Mouse (Mus musculus): ENCODE measurements around the gene Trpc4ap. TPM values are rescaled to one million over a fixed set of nuclear protein-coding genes. Genes with fewer than 3 reads are reported as not detected.

Trpc4ap gene
- polyA plus RNA-seq, 1 experiment, result 87.8 TPM

GRCm38 (mm10) chr2:155633731-155634130 lies 58.5 kb downstream of the Trpc4ap start:
- TF ChIP-seq GATA1 (IDR thresholded peaks at IDR 0.05; ENCODE audit: low read length), result no peak

GRCm38 (mm10) chr2:155633121-155633520 lies 59.1 kb downstream of the Trpc4ap start:
- no peak for TF ChIP-seq GATA1 (IDR thresholded peaks at IDR 0.05; ENCODE audit: low read length)

DNA sequence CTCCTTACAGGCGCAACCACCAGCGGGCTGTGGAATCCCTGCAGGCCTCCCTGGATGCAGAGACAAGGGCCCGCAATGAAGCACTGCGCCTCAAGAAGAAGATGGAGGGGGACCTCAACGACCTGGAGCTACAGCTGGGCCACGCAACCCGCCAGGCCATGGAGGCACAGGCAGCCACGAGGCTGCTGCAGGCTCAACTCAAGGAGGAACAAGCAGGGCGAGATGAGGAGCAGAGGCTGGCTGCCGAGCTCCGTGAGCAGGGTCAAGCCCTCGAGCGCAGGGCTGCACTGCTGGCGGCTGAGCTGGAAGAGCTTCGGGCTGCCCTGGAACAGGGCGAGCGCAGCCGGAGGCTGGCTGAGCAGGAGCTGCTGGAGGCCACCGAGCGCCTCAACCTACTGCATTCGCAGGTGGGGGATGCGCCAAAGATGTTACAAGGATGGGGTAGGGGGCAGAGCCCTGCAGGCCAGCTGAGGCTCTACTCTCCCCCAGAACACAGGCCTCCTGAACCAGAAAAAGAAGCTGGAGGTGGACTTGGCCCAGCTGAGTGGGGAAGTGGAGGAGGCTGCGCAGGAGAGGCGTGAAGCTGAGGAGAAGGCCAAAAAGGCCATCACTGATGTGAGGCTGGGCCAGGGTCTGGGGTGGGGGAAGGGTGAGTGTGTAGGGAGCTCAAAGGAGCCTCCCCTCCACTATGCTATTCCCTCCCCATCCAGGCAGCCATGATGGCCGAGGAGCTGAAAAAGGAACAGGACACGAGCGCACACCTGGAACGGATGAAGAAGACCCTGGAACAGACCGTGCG lies 59.8 kb downstream of the Trpc4ap start:
- no peak for TF ChIP-seq GATA1 (IDR thresholded peaks at IDR 0.05; ENCODE audit: low read length)

DNA sequence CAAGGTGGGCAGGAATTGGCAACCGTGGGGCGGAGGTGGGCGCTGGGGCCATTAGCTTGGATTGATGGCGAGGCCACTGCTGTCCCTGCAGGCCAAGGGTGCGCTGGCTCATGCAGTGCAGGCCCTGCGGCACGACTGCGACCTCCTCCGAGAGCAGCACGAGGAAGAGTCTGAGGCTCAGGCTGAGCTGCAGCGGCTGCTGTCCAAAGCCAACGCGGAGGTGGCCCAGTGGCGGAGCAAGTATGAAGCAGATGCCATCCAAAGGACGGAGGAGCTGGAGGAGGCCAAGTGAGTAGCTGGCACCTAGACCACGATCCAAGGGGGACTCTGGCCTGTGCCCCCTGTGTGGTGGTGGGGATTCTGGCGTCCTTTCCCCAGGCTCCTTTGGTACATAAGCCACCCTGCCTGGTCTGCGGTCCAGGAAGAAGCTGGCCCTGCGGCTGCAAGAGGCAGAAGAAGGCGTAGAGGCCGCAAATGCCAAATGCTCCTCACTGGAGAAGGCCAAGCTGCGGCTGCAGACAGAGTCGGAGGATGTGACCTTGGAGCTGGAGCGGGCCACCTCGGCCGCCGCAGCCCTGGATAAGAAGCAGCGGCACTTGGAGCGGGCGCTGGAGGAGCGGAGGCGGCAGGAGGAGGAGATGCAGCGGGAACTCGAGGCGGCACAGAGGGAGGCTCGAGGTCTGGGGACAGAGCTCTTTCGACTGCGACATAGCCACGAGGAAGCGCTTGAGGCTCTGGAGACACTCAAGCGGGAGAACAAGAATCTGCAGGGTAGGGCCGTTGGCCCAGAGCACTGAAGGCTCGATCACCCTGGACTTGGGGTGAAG lies 61.4 kb downstream of the Trpc4ap start:
- no peak for TF ChIP-seq GATA1 (IDR thresholded peaks at IDR 0.05; ENCODE audit: low read length)

DNA sequence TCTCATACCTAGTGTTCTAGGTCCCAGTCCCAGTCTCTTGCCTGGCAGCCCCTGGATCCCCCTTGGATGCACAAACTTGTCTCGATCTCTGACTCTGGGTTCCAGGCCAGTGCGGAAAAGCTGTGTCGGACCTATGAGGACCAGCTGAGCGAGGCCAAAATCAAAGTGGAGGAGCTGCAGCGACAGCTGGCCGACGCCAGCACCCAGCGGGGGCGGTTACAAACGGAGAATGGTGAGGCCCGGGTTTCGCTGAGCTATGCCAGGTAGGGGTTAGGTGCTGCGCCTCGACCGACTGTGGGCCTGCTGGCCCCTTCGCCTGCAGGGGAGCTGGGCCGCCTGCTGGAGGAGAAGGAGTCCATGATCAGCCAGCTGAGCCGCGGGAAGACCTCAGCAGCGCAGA lies 62.0 kb downstream of the Trpc4ap start:
- TF ChIP-seq GATA1 (IDR thresholded peaks at IDR 0.05; ENCODE audit: low read length), result no peak

- no peak for TF ChIP-seq GATA1 (IDR thresholded peaks at IDR 0.05; ENCODE audit: low read length)
These were observed 62.9 kb downstream of the Trpc4ap start for GRCm38 (mm10) chr2:155629231-155629661.

GRCm38 (mm10) chr2:155628519-155628918 lies 63.7 kb downstream of the Trpc4ap start:
- no peak for TF ChIP-seq GATA1 (IDR thresholded peaks at IDR 0.05; ENCODE audit: low read length)

DNA sequence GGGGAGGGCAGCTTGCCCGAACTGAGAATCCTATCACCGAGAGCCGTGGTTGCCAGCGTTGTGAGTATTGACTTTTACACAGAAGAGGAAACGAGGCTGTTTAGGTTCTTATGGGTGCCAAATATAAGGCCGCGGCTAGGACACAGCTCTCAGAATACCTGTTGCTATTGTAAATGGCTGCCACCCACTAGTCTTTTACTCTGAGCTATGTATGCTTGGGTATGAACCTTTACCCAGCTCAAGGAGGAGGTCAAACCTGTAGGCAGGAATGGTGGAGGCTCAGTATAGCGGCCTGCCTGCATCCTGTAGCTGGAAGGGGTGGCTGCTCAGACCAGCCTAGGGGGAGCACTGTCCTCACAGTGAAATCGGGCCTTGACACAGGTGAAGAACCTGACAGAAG lies 64.1 kb downstream of the Trpc4ap start:
- no peak for TF ChIP-seq GATA1 (IDR thresholded peaks at IDR 0.05; ENCODE audit: low read length)

- no peak for TF ChIP-seq GATA1 (IDR thresholded peaks at IDR 0.05; ENCODE audit: low read length)
These were observed 65.0 kb downstream of the Trpc4ap start for GRCm38 (mm10) chr2:155627030-155627738.

DNA sequence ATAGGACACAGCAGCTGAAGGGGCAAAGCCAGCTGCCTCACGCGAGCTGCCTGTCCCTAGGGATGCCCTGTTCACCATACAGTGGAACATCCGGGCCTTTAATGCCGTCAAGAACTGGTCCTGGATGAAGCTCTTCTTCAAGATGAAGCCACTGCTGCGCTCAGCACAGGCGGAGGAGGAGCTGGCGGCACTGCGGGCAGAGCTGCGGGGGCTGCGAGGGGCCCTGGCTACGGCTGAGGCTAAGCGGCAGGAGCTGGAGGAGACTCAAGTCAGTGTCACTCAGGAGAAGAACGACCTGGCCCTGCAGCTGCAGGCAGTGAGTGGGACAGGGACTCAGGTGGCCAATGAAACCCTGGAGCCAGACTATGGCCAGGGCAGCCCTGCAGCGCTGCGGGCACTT lies 65.9 kb downstream of the Trpc4ap start:
- no peak for TF ChIP-seq GATA1 (IDR thresholded peaks at IDR 0.05; ENCODE audit: low read length)

DNA sequence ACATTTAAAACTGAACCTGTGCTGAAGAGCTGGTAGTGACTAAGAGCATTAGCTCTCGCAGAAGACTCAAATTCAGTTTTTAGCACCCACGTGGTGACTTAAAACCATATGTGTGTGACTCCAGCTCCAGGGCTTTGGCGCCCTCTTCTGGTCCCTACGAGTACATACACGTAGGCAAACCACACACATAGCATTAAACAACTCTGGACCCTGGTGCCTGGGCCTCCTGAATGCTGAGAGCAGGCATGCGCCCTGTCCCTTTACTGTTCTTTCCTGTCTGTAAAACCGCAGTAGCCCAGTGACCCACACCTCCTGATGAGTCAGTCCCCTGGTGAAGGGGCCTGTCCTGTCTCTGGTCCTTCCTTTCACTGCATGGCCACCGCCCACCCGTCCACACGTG lies 67.5 kb downstream of the Trpc4ap start:
- TF ChIP-seq GATA1 (IDR thresholded peaks at IDR 0.05; ENCODE audit: low read length), result no peak

DNA sequence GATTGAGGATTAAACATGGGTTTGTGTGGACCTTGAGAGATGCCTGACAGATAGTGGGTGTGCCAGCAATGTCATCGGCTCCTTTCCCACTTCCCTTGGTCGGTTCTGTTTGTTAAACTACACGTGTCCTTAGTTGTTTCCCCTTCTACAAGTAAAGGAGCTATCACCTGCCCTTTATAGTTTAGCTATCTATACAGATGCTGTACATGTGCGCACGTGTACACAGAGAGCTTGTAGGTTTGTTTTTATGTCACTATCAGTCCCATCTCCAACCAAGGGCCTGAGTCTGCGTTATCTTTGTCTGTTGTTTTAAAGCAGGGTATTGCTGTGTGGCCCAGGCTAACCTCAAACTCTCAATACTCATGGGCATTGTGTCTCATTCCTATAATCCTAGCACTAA lies 68.2 kb downstream of the Trpc4ap start:
- no peak for TF ChIP-seq GATA1 (IDR thresholded peaks at IDR 0.05; ENCODE audit: low read length)

GRCm38 (mm10) chr2:155622606-155623005 lies 69.6 kb downstream of the Trpc4ap start:
- no peak for TF ChIP-seq GATA1 (IDR thresholded peaks at IDR 0.05; ENCODE audit: low read length)

GRCm38 (mm10) chr2:155619817-155620216 lies 72.4 kb downstream of the Trpc4ap start:
- TF ChIP-seq GATA1 (IDR thresholded peaks at IDR 0.05; ENCODE audit: low read length), result no peak

DNA sequence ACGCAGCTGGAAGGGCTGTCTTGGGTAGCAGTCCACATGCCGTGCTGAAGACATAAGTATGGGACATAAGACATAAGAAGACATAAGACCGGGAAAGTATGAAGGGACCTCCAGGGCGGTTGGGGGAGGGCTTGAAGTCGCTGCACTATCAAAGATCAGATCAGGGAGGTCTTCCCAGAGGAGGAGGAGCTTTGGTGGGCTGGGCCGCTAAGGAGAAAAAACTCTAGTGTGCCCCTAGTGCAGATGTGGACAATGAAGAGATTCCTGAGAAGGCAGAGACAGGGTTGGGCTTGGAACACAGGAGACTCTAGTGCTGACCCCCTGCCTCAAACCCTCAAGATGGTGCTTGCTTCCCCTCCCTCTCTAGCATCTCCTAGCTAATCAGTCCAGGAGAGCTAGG lies 75.2 kb downstream of the Trpc4ap start:
- no peak for TF ChIP-seq GATA1 (IDR thresholded peaks at IDR 0.05; ENCODE audit: low read length)

DNA sequence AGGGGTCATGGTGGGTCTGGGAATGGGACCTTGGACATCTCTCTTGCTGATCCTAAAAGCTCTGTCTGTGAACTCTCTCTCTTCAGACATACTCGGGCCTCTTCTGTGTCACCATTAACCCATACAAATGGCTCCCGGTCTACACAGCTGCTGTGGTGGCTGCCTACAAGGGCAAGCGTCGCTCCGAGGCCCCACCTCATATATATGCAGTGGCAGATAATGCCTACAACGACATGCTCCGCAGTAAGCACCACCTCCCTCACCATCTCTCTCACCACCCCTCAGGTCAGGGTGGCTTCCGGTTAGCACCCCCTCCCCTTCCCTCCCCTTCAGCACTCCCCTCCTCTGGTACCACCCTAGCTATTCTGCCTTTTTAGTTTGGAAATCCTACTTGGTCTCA lies 78.2 kb downstream of the Trpc4ap start:
- TF ChIP-seq GATA1 (IDR thresholded peaks at IDR 0.05; ENCODE audit: low read length), result no peak

Data from G1E-ER4 (cell line).